19 mouse cellular contexts compared by ENCODE assay signal in genomic region chr5:137823455-137824045, GRCm38 (mm10). TPM values are rescaled to one million over a fixed set of nuclear protein-coding genes. Genes with fewer than 3 reads are reported as not detected.
"Had no signal": no experiment of that assay in that cellular context is flagged by ENCODE, and none has a peak within 500 bp of the region (broad histone marks: within the 10 kb centered on the region; RNA-seq: fewer than 3 reads in every experiment).

No protein-coding gene starts in this region.

- ATAC-seq: intestine, embryonic 16.5 days; liver, embryonic 12.5 days had no signal

- H3K9ac ChIP-seq: kidney, embryonic 15.5 days; limb, embryonic 15.5 days; liver, embryonic 12.5 days; lung, embryonic 14.5 days; neural tube, embryonic 12.5 days had no signal

- H3K9me3 ChIP-seq: kidney, embryonic 15.5 days; limb, embryonic 15.5 days; liver, embryonic 12.5 days; midbrain, embryonic 10.5 days; neural tube, embryonic 12.5 days had no signal

- H3K4me2 ChIP-seq: kidney, embryonic 15.5 days; limb, embryonic 15.5 days; liver, embryonic 12.5 days; lung, embryonic 14.5 days; neural tube, embryonic 12.5 days had no signal

- H3K4me3 ChIP-seq: kidney, embryonic 15.5 days; limb, embryonic 15.5 days; liver, embryonic 12.5 days; midbrain, embryonic 10.5 days; neural tube, embryonic 12.5 days had no signal

- DNase-seq: kidney, adult 2 months; kidney, postnatal 14 days; layer of hippocampus, postnatal 36 days; lung, embryonic 14.5 days; lung, postnatal 10 days; lung, postnatal 4 days; midbrain, embryonic 14.5 days; right cerebral cortex, postnatal 4 days; thymus, adult 2 months; thymus, postnatal 25 days had no signal

- H3K4me1 ChIP-seq: kidney, embryonic 15.5 days; limb, embryonic 15.5 days; liver, embryonic 12.5 days; midbrain, embryonic 10.5 days; neural tube, embryonic 12.5 days had no signal

- H3K36me3 ChIP-seq: kidney, embryonic 15.5 days; limb, embryonic 15.5 days; liver, embryonic 12.5 days; midbrain, embryonic 10.5 days; neural tube, embryonic 12.5 days had no signal

- H3K27ac ChIP-seq: kidney, embryonic 15.5 days; limb, embryonic 15.5 days; liver, embryonic 12.5 days; midbrain, embryonic 10.5 days; neural tube, embryonic 12.5 days; stomach, postnatal 0 days had no signal

- H3K27me3 ChIP-seq: kidney, embryonic 15.5 days; limb, embryonic 15.5 days; liver, embryonic 12.5 days; neural tube, embryonic 12.5 days had no signal

RNA-seq across cellular contexts. Expression of gene Pilrb1, which starts 34.4 kb away (rescaled TPM):
- total RNA-seq: layer of hippocampus, postnatal 36 days; left cerebral cortex, adult 8-10 months; left cerebral cortex, postnatal 25 days had no signal
- polyA plus RNA-seq: midbrain, embryonic 10.5 days; midbrain, embryonic 14.5 days; neural tube, embryonic 12.5 days had no signal
